Mouse (Mus musculus): ENCODE measurements around the gene Gtf3c3.

Gtf3c3 gene

GRCm38 (mm10) chr1:54438340-54439079, at the start of gene Gtf3c3:
Gene Gtf3c3 (minus strand): TSS chr1:54438971.
- peak; percentile 49 for DNase-seq (ENCODE audit: low read depth, low spot score)

- no peak for DNase-seq (ENCODE audit: low read depth, low spot score)
These were observed 46.1 kb upstream of the Gtf3c3 start for GRCm38 (mm10) chr1:54484744-54485420.

DNA sequence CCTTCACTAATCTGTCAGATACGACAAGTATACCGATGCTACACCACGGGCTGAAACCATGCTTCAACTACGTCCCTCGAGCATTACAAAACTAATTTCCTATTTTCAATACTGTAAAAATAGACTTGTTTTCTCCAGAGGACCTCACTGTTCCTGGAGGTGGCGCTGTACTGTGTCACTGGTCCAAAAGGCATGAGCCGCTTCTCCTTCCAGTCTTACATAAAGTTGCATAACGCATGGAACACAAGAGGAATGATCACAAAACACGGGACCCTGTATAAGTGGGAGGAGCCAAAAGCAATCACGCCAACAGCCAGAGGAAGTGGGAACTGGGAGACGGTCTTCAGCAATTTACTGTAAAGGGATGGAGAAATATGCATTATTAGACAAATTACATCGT, 41.7 kb upstream of the Gtf3c3 start:
- DNase-seq (ENCODE audit: low read depth, low spot score) = no peak

GRCm38 (mm10) chr1:54468662-54469061, 29.9 kb upstream of the Gtf3c3 start:
- DNase-seq (ENCODE audit: low read depth, low spot score) = no peak

GRCm38 (mm10) chr1:54467366-54467765, 28.6 kb upstream of the Gtf3c3 start:
- no peak for DNase-seq (ENCODE audit: low read depth, low spot score)

- DNase-seq (ENCODE audit: low read depth, low spot score) = no peak
These were observed 13.3 kb upstream of the Gtf3c3 start for GRCm38 (mm10) chr1:54452116-54452515.

GRCm38 (mm10) chr1:54448833-54449232, 10.1 kb upstream of the Gtf3c3 start:
- no peak for DNase-seq (ENCODE audit: low read depth, low spot score)

- no peak for DNase-seq (ENCODE audit: low read depth, low spot score)
These were observed 4.9 kb upstream of the Gtf3c3 start for GRCm38 (mm10) chr1:54443641-54444040.

DNA sequence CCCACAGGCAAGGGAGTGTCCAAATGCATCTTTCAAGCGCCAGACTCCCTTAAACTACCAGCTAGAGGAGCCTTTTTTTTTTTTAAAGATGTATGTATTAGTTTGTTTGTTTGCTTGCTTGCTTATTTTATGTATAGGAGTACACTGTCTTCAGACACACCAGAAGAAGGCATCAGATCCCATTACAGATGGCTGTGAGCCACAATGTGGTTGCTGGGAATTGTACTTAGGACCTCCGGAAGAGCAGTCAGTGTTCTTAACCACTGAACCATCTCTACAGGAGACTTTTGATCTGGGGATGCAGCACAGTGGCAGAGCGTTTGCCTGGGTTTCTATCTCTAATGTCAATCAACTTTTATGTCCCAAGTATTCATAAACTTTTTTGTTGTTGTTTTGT, 307 bp upstream of the Gtf3c3 start:
- DNase-seq (ENCODE audit: low read depth, low spot score) = no peak

- DNase-seq (ENCODE audit: low read depth, low spot score) = no peak
These were observed 16.5 kb downstream of the Gtf3c3 start for GRCm38 (mm10) chr1:54422195-54422750.

DNA sequence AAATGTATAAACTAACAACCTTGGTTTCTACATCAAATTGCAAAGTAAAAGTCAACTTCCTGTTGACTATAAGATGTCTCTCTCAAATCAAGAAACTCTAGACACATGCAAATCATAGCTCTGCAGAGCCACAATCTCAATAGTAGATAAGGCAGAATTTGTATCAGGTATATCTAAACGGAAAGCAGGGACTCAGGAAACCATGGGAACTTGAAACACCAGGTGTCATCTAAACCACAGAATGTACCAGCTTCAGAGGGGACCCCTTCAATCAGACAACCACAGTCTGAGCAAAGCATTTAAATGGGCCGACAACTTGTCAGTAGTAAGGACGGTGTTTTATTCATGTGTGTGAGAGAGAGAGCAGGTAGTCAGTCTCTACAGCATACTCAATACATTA, 17.1 kb downstream of the Gtf3c3 start:
- DNase-seq (ENCODE audit: low read depth, low spot score) = no peak

- no peak for DNase-seq (ENCODE audit: low read depth, low spot score)
These were observed 36.0 kb downstream of the Gtf3c3 start for GRCm38 (mm10) chr1:54402736-54403135.

DNA sequence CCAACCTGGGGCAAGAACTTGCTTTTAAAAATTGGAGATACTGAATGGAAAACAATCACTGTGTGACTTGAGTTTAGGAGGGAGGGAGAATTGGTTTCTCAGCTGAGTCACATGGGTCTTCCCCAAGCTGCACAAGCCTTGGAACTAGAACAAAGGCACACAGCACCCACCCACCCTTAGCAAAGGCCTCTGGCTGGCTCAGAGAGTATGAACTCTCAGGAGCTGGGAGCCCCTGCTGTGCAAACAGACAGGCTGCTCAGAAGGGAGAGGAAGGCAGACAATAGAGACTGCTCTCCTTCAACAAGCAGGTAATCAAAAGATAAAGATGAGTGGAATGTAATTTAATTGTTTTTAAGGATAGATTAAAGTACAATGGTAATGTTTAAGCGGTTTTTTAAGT, 54.5 kb downstream of the Gtf3c3 start:
- no peak for DNase-seq (ENCODE audit: low read depth, low spot score)

DNA sequence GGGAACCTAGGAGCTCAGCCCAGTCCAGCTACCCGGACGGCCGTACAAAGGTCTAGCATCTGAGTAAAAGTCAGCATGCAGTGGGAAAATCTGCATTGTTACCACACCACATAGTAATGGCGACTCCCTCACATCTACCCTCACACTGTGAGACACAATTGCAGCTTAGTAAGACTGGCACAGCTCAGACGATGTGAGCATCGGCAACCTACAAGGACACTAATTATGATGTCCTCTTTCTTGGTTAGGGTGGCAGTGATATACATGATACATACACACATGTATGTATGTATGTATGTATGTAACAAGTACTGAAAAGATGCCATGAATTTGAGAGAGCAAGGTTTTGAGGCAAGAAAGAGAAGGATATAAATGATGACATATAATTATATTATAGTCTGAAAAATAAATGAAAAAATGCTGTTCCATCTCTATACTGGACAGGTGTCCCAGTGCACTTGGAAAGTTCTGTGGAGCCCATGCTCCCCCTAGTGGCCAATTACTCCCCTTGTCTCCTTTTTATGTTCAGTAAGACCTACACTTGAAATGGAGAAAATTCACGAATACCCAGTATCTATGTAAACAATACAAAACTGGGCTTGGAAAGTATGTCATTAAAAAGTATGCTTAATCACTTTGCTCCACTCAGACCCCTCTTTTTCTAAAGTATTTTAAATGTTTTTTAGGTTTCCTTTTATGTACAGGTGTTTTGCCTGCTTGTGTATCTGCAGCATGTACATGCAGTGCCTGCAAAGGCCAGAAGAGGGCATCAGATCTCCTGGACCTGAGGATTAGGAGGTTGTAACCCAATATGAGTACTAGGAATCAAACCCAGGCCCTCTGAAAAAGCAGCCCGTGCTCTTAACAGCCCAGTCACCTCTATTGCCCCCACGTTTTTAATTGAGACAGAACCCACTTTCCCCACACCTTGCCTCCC, 57.5 kb downstream of the Gtf3c3 start:
- peak; percentile 21 for DNase-seq (ENCODE audit: low read depth, low spot score)

- DNase-seq (ENCODE audit: low read depth, low spot score) = peak; percentile 7
These were observed 61.2 kb downstream of the Gtf3c3 start for GRCm38 (mm10) chr1:54377506-54378051.

- DNase-seq (ENCODE audit: low read depth, low spot score) = no peak
These were observed 82.2 kb downstream of the Gtf3c3 start for GRCm38 (mm10) chr1:54356566-54356965.

- no peak for DNase-seq (ENCODE audit: low read depth, low spot score)
These were observed 83.3 kb downstream of the Gtf3c3 start for GRCm38 (mm10) chr1:54355485-54355884.

DNA sequence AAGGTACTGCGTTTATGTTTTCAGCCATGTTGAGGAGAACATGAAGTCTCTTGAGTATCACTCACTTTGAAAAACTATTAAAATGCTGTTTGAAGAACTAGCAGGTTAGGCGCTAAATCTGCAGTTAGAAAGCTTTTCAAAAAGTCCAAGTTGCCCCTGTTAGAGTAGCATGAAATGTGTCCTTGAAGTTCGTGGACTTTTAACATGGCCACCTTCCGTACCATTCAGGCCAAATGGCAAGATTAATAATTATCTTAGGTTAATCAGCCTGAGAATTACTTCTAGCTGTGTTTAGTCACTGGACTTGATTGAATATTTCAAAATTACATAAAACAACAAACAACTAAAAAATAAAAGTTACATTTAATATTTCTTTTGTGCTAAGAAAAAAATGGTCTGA, 84.0 kb downstream of the Gtf3c3 start:
- no peak for DNase-seq (ENCODE audit: low read depth, low spot score)

Measured in skeletal muscle tissue, adult 2 months (tissue).